Mouse (Mus musculus) CD4-positive, CD25-positive, alpha-beta regulatory T cell, adult 2 months (primary cell): ENCODE results near the gene Ccdc78.

Source experiments
- DNase-seq: peaks from one replicate; pipeline ENCODE4 v3.0.0-alpha.2; 2012; ENCODE audit warnings: low read depth, low spot score

The Ccdc78 gene

GRCm38 (mm10) chr17:25833961-25834594 is 47.7 kb downstream of the Ccdc78 start:
- DNase-seq, result no peak

DNA sequence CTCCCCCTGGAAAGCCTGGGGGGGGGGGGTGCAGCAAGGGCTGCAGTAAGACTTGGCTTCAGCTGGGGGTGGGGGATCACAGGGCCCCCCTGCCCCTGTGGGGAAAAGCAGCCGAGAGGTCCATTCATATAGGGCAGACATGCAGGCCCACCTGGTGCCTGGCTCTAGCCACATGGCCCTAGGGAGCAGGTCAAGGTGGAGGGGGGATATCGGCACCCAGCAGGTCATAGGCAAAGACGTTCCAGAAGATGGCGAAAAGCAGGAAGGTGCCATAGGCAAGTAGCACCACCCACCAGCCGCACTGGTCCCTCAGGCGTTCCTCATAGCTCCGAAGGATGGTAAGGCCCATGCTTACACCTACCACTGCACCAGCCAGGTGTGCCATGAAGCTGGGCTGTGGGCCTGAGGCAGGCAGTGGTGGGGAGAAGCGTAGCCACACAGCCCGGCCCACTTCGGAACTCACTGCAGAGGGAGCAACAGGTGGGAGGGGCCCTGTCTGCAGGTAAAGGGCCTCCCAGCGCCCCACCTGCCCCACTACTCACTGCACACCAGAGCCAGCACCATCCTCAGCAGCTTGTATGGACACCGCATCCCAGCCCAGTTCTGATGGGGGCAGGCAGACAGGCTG is 48.3 kb downstream of the Ccdc78 start:
- no peak for DNase-seq

GRCm38 (mm10) chr17:25835301-25835700 is 48.9 kb downstream of the Ccdc78 start:
- DNase-seq, result no peak

DNA sequence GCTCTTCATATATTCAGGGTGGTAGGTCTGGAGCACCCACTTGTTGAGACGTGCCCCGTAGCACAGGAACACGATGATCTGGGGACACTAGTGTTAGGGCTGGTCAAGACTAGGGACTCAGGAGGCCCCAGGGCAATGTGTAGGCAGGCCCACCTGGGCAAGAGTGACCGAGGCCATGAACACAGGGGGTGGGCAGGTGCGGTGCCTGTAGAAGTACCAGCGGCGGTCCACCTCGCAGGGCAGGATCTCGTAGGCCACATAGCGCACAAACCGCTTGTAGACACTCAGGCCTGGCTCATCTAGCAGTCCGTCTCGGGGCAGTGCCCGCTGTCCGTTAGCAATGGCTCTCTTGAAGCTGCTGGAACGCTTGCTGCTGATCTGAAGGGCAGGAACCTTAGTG is 49.4 kb downstream of the Ccdc78 start:
- DNase-seq, result no peak

DNA sequence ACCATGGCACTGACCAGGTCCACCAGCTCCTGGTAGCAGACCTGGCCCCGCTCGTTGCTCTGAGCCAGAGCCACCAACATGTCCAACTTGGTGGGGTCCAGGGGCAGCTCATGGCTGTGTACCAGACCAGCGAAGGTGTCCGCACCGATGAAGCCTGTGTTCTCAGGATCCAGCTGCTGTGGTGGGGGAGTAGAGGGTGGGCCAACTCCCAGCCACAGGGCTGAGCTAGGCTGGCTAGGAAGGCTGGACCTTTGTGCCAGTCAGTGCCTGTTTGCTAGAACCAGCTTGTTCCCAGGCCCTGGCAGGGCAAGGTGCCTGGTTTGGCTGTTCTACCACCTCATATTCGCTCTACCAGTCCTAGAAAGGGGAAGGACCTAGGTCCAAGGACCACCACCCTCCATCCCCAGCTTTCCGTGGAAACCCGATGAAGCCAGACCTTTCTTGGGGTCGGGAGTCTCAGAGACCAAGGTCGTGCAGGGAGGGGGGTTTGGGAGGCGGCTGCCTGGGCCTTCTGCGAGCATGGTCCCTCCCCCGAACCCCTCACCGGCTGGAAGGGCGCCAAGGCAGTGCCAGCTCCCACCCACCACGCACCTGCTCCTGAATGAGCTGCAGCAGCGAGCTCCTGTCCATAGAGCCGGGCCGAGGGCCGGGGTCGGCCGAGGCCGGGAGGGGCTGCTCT is 50.2 kb downstream of the Ccdc78 start:
- DNase-seq, result no peak

- DNase-seq, result peak; percentile 62
Measured at GRCm38 (mm10) chr17:25837076-25837410, 50.7 kb downstream of the Ccdc78 start, which contains the start of gene Rhbdl1. Gene Rhbdl1 (minus strand): TSS chr17:25837295.

DNA sequence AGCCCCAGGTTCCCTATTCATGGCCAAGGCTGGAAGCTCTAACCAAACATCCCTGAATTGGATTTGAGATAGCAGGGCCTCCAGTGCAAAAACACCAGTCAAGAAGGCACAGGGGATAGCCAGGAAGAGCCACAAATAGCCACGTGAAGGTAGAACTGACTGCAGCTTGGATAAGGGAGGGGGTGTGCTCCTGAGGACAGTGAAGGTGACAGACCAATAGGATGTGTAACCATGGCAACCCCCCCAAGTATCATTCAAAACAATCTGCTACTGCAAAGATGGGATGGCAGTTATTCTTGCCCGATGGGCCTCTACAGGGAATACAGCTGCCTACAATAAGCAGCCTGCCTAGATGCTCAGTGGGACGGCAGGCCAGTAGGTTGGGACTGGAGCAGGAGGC is 51.2 kb downstream of the Ccdc78 start:
- no peak for DNase-seq

DNA sequence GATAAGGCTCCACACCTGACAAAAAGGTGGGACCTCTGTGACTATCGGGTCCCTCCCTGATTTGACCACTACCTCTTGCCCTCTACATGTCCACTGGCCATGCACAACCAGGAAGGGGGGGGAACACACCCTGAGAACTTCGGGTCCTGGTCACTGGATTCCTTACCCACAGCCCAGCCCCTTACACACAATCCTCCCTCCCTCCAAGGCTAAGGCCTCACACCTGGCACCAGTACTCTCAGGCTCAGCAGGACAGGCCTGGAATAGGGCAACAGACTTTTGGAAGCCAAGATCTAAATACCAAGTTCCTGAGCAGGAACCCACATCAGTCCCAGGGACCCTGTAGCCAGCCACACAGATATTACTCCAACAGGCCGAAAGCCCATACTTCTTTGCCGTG is 52.5 kb downstream of the Ccdc78 start:
- DNase-seq, result no peak

GRCm38 (mm10) chr17:25839455-25840235 is 53.3 kb downstream of the Ccdc78 start:
- DNase-seq, result no peak
